Mouse (Mus musculus) CH12.LX (cell line): Measurements from ENCODE around the gene Fastkd5.

Experiments
- MAX ChIP-seq: IDR thresholded peaks from 2 replicates; pipeline ENCODE4 v1.6.1; 2011; ENCODE audit warnings: low read length, improper control_type of control experiment
- USF2 ChIP-seq: conservative IDR thresholded peaks from 2 replicates; pipeline ENCODE4 v1.6.1; 2011; ENCODE audit warnings: low read depth, low read length, improper control_type of control experiment

- TF ChIP-seq MAX (no peak), USF2 (no peak)
Observed at GRCm38 (mm10) chr2:130657541-130657940, 27.7 kb upstream of the Fastkd5 start.
